Mouse (Mus musculus) embryonic facial prominence, embryonic 15.5 days (tissue): ENCODE measurements around the gene Plekha7. TPM values are rescaled to one million over a fixed set of nuclear protein-coding genes. Genes with fewer than 3 reads are reported as not detected.
A peak's percentile ranks its signal among the peaks of the same experiment; 100 is the strongest.

Source experiments
- ATAC-seq: fragments of 200-750 bp; cut with Nextera tagmentation; 2 replicates; pipeline ENCODE4 v1.8.0; 2017; ENCODE audit warnings: low read depth, moderate TSS enrichment; ENCODE audit not compliant: insufficient number of reproducible peaks, low FRiP score, low TSS enrichment
- H3K27ac ChIP-seq: fragments of 300-500 bp; sonication (generic); replicated peaks from 2 replicates; pipeline ENCODE4 v1.5.1; 2015; ENCODE audit warnings: mild to moderate bottlenecking, inconsistent platforms
- H3K27me3 ChIP-seq: fragments of 300-500 bp; sonication (generic); 2 replicates; pipeline ENCODE4 v1.6.1; 2015; ENCODE audit warnings: inconsistent platforms
- H3K36me3 ChIP-seq: fragments of 300-500 bp; sonication (generic); 2 replicates; pipeline ENCODE4 v1.6.1; 2015; ENCODE audit warnings: mild to moderate bottlenecking, inconsistent platforms
- H3K4me1 ChIP-seq: fragments of 300-500 bp; sonication (generic); 2 replicates; pipeline ENCODE4 v1.6.1; 2015; ENCODE audit warnings: inconsistent platforms
- H3K4me2 ChIP-seq: fragments of 300-500 bp; sonication (generic); replicated peaks from 2 replicates; pipeline ENCODE4 v1.6.1; 2015; ENCODE audit warnings: mild to moderate bottlenecking, inconsistent platforms
- H3K4me3 ChIP-seq: fragments of 300-500 bp; sonication (generic); replicated peaks from 2 replicates; pipeline ENCODE4 v1.5.1; 2015; ENCODE audit warnings: mild to moderate bottlenecking, inconsistent platforms
- H3K9ac ChIP-seq: fragments of 300-500 bp; sonication (generic); 2 replicates; pipeline ENCODE4 v1.6.1; 2015; ENCODE audit warnings: inconsistent platforms
- H3K9me3 ChIP-seq: fragments of 300-500 bp; sonication (generic); replicated peaks from 2 replicates; pipeline ENCODE4 v1.6.1; 2016; ENCODE audit warnings: inconsistent platforms
- WGBS: fragments of 180-500 bp; shearing (Covaris S2); methylation state at CpG from one replicate; pipeline ENCODE4 v1.1.7; 2015; 5-methylcytosine and 5-hydroxymethylcytosine counted together
- polyA plus RNA-seq: library from polyadenylated mRNA; unstranded; fragments of >200 nt; fragmentation: Nextera tagmentation; extraction: Ambion mirVana; gene quantifications from 2 replicates; pipeline ENCODE4 v1.2.1, GENCODE M21; 2015

Gene Plekha7
- polyA plus RNA-seq, 1 experiment from 2014 or later: 16.1 TPM

DNA sequence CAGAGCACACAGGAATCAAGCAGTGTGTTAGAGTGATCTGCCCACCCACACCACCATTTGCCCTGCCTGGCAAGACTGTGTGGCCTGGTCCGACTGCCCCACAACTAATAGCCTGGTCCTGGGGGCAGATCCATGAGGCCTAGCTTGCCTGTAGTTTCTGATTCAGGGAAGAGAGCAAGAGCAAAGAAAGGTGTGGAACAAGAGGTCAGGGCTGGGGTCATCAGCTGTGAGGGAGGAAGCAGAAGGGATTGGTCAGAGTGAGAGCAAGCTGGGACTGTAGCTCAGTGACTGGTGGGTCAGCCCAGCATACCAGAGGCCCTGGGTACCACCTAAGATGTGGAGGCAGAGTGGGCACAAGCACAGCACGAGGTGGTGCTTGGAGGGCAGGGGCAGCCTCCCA is 181.1 kb downstream of the Plekha7 start:
- H3K36me3 ChIP-seq: peaks cover 4% of the 10 kb centered on the region; the same call in 1 of the 2 replicates
- no peaks in the 10 kb centered on the region for H3K27me3 ChIP-seq
- no peaks in the 10 kb centered on the region for H3K9me3 ChIP-seq
- H3K27ac ChIP-seq: no peak overlapping the region
- H3K4me1 ChIP-seq: peaks cover 22% of the 10 kb centered on the region
- WGBS: 73% methylated on average over 2 of the region's 2 CpGs
- H3K4me2 ChIP-seq: no peak overlapping the region
- H3K9ac ChIP-seq: no peak overlapping the region
- H3K4me3 ChIP-seq: no peak overlapping the region
- ATAC-seq: no peak

DNA sequence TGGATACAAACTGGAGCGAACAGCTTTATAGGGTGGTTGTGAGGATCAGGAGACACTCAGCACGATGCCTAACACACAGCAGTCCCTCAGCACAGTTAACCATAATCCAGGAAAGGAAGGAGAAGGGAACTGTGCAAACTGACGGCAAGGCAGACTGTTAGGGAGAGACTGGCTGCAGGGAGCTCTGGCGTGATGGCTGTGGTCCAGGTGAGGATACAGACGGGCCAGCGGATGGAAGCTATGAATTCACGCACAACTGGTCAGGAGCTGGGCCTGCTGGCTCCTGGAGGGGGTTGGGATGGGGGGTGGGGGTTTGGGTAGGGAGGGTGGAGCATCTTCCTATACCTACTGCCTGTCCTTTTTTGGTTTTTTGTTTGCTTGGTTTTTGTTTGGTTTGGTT is 182.5 kb downstream of the Plekha7 start:
- no peaks in the 10 kb centered on the region for H3K27me3 ChIP-seq
- peaks cover 4% of the 10 kb centered on the region; the same call in 1 of the 2 replicates for H3K36me3 ChIP-seq
- 68% methylated on average over 7 of the region's 7 CpGs for WGBS
- no peak overlapping the region for H3K27ac ChIP-seq
- no peak for ATAC-seq
- peaks cover 20% of the 10 kb centered on the region for H3K4me1 ChIP-seq
- no peaks in the 10 kb centered on the region for H3K9me3 ChIP-seq
- H3K4me3 ChIP-seq: no peak overlapping the region
- no peak overlapping the region for H3K4me2 ChIP-seq
- no peak overlapping the region for H3K9ac ChIP-seq

DNA sequence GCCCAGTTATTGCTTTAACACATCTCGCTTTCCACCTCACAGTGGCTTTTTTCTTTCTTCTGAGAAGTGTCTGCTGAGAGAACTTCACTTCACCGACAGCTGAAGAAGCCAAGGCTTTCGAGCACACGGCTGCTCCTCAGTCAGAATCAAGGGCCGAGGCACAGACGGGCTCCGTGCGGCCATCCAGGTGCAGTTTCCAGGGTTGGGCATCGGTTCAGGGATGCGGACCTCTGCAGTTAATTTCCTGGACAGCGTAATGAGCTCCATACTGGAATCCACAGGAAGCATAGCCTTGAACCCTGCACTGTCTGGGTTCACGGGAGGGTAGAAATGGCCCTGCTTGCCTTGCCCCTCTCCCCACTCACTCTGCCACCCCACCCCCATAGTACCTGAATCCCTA is 184.1 kb downstream of the Plekha7 start:
- Histone ChIP-seq H3K27me3 (no peaks in the 10 kb centered on the region), H3K9ac (no peak overlapping the region), H3K4me1 (peaks cover 20% of the 10 kb centered on the region), H3K9me3 (no peaks in the 10 kb centered on the region), H3K4me2 (no peak overlapping the region), H3K27ac (peak overlapping the region; percentile 60; the same call in 1 of the 2 replicates), H3K4me3 (no peak overlapping the region), H3K36me3 (peaks cover 4% of the 10 kb centered on the region; the same call in 1 of the 2 replicates)
- no peak for ATAC-seq
- 58% methylated on average over 12 of the region's 12 CpGs for WGBS

- Histone ChIP-seq H3K27me3 (no peaks in the 10 kb centered on the region), H3K27ac (peak overlapping the region; percentile 60; the same call in 1 of the 2 replicates), H3K4me2 (no peak overlapping the region), H3K4me3 (no peak overlapping the region), H3K9ac (no peak overlapping the region), H3K4me1 (peaks cover 20% of the 10 kb centered on the region), H3K9me3 (no peaks in the 10 kb centered on the region), H3K36me3 (peaks cover 4% of the 10 kb centered on the region; the same call in 1 of the 2 replicates)
- 32% methylated on average over 2 of the region's 2 CpGs for WGBS
- no peak for ATAC-seq
These were observed 184.6 kb downstream of the Plekha7 start for GRCm38 (mm10) chr7:116123597-116123985.

DNA sequence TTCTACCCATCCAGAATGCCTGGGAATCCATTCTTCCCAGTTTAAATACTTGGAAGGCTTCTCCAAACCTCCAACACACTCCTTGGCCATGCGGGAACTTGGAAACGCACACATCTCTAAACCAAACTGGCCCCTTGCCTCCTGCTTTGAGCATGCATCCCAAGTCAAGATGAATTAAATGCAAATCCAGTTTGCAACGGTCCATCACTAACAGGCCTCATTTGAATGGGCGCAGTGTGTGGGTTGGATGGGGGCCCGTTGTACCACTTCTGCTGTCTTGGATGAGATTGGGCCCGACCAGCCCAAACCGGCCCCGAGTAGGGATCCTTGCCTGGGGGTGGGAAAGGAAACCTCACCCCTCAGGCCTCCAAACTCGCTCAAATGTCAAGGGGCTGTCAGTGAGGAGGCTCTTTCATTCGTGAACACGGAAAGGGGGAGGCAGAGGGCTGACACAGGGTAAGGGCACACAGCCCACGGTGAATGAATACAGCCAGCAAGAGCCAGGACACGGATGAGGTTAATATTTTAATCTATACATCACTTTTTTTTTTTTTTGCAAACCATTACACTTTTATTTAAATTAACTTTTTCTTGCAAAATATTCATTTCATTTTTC is 185.1 kb downstream of the Plekha7 start:
- peaks cover 20% of the 10 kb centered on the region for H3K4me1 ChIP-seq
- H3K9me3 ChIP-seq: no peaks in the 10 kb centered on the region
- H3K27ac ChIP-seq: peak overlapping the region; percentile 39; the same call in 1 of the 2 replicates
- no peaks in the 10 kb centered on the region for H3K27me3 ChIP-seq
- H3K4me3 ChIP-seq: no peak overlapping the region
- ATAC-seq: peak; percentile 70; the same call in 1 of the 2 replicates
- H3K9ac ChIP-seq: no peak overlapping the region
- no peak overlapping the region for H3K4me2 ChIP-seq
- H3K36me3 ChIP-seq: no peaks in the 10 kb centered on the region
- 35% methylated on average over 13 of the region's 13 CpGs for whole genome bisulfite sequencing

DNA sequence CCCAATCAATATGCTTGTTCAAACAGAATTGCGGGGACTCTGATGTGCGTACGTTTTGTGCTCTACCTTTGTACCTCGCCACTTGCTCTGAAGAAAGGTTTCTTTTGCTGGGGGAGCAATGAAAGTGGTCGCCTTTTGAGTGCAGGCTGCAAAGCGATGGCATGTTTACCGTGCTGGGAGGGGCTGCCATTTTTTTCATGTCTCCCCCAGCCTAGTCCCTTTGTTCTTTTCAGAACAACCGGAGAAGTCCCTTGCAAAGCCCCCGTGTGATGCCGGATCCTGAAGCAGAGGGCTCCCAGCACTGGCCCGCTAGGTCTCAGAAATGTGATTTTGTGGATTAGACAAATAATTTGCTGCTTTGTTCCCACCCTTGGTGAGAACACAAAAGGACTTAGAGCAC is 187.0 kb downstream of the Plekha7 start:
- Histone ChIP-seq H3K9ac (no peak overlapping the region), H3K36me3 (no peaks in the 10 kb centered on the region)
- WGBS: 65% methylated on average over 11 of the region's 11 CpGs

DNA sequence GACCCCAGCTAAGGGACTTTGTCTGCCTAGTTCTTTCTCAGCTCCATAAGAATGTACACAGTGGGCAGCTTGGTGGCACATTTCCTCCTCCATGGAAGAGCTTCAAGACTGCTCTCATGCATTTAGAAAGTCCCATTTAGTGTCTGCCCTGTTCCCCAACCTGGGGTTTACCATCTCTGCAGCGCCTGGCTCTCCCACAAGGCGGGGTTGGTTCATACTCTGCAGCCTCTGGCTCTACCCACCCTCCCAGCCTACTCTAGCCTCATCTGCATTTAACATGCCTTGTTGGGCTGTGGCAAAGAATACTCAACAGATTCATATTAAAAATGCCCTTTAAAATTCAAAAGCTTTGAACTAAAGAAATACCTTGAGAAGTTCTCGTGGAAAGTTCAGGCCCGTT is 187.4 kb downstream of the Plekha7 start:
- H3K4me1 ChIP-seq: peaks cover 20% of the 10 kb centered on the region
- no peaks in the 10 kb centered on the region for H3K9me3 ChIP-seq
- no peaks in the 10 kb centered on the region for H3K27me3 ChIP-seq
- no peak for ATAC-seq
- H3K4me2 ChIP-seq: no peak overlapping the region
- no peak overlapping the region for H3K4me3 ChIP-seq
- no peak overlapping the region for H3K9ac ChIP-seq
- no peaks in the 10 kb centered on the region for H3K36me3 ChIP-seq
- no peak overlapping the region for H3K27ac ChIP-seq
- 81% methylated on average over 4 of the region's 4 CpGs for WGBS

More for the DNA sequence above, 187.0 kb downstream of the Plekha7 start:
- no peak overlapping the region for H3K27ac ChIP-seq
- H3K4me1 ChIP-seq: peaks cover 20% of the 10 kb centered on the region
- H3K4me2 ChIP-seq: no peak overlapping the region
- no peaks in the 10 kb centered on the region for H3K27me3 ChIP-seq
- H3K9me3 ChIP-seq: no peaks in the 10 kb centered on the region
- no peak for ATAC-seq
- H3K4me3 ChIP-seq: no peak overlapping the region

DNA sequence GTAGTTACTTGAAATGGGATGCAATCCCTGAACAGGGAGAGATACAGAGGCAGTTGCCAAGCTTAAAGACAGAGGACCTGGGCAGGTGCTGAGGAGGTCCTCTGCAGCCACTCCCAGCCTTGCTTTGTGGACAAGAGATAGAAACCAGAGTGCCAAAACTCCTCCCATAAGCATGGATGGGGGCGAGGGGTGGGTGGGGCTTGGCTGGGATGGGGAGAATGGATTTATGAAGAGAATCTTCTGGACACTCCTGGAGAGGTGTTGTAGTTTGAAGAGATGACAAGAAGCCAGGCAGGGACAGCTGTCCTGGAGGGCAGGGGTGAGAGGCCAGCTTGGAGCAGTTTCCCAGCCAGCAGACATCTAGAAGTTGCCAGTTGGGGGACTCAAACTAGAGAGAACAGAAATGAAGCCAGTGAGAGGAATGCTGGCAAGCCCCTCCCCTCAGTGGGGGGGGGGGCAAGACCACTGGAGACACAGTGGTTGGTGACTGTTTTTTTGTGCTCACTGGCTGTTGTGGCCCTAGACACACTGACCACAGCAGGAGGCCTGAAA is 188.8 kb downstream of the Plekha7 start:
- no peaks in the 10 kb centered on the region for H3K36me3 ChIP-seq
- H3K27ac ChIP-seq: no peak overlapping the region
- H3K27me3 ChIP-seq: no peaks in the 10 kb centered on the region
- no peak overlapping the region for H3K4me2 ChIP-seq
- no peak for ATAC-seq
- H3K4me3 ChIP-seq: no peak overlapping the region
- 83% methylated on average over 1 of the region's 1 CpGs for WGBS
- peaks cover 20% of the 10 kb centered on the region for H3K4me1 ChIP-seq
- H3K9me3 ChIP-seq: no peaks in the 10 kb centered on the region
- H3K9ac ChIP-seq: no peak overlapping the region

GRCm38 (mm10) chr7:116115991-116116390 is 192.2 kb downstream of the Plekha7 start:
- H3K27ac ChIP-seq: no peak overlapping the region
- H3K4me2 ChIP-seq: no peak overlapping the region
- no peak overlapping the region for H3K4me3 ChIP-seq
- no peaks in the 10 kb centered on the region for H3K4me1 ChIP-seq
- H3K9me3 ChIP-seq: no peaks in the 10 kb centered on the region
- ATAC-seq: no peak
- no peaks in the 10 kb centered on the region for H3K27me3 ChIP-seq
- no peak overlapping the region for H3K9ac ChIP-seq
- no peaks in the 10 kb centered on the region for H3K36me3 ChIP-seq
- WGBS: 82% methylated on average over 2 of the region's 2 CpGs

GRCm38 (mm10) chr7:116115216-116115930 is 192.8 kb downstream of the Plekha7 start:
- H3K4me2 ChIP-seq: no peak overlapping the region
- no peaks in the 10 kb centered on the region for H3K36me3 ChIP-seq
- no peaks in the 10 kb centered on the region for H3K4me1 ChIP-seq
- H3K9me3 ChIP-seq: no peaks in the 10 kb centered on the region
- 62% methylated on average over 12 of the region's 12 CpGs for WGBS
- no peak for ATAC-seq
- H3K27me3 ChIP-seq: no peaks in the 10 kb centered on the region
- H3K4me3 ChIP-seq: no peak overlapping the region
- no peak overlapping the region for H3K9ac ChIP-seq
- no peak overlapping the region for H3K27ac ChIP-seq

DNA sequence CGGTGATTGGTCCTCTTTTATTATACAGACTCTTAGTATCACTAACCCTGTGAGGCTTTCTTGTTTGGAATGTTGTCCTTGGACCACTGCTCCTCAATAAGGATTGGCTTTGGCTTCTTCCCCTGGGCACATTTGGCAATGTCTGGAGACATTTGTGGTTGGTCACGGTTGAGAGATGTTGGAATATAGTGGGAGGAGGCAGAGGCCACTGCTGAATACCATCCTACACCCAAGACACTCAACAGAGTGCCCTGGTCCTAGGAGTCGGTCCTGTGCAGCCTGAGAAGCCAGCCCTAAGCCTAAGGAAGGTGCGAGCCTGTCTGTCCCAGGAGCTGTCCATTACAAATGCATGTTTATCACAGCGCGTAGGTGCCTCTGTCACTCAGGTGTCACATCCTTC is 196.6 kb downstream of the Plekha7 start:
- H3K9me3 ChIP-seq: no peaks in the 10 kb centered on the region
- H3K4me2 ChIP-seq: no peak overlapping the region
- no peaks in the 10 kb centered on the region for H3K27me3 ChIP-seq
- WGBS: 78% methylated on average over 6 of the region's 6 CpGs
- H3K4me1 ChIP-seq: no peaks in the 10 kb centered on the region
- peak; percentile 30; the same call in 1 of the 2 replicates for ATAC-seq
- peaks cover 1% of the 10 kb centered on the region for H3K36me3 ChIP-seq
- no peak overlapping the region for H3K9ac ChIP-seq
- no peak overlapping the region for H3K4me3 ChIP-seq
- H3K27ac ChIP-seq: no peak overlapping the region
